Mouse (Mus musculus): Measurements from ENCODE around the gene Nop56.

GRCm38 (mm10) chr2:130303014-130303413 is 28.8 kb downstream of the Nop56 start:
- TF ChIP-seq MYC (IDR thresholded peaks at IDR 0.05; ENCODE audit: low read depth, low read length) = no peak
- TF ChIP-seq RAD21 (IDR thresholded peaks at IDR 0.05; ENCODE audit: low read depth, low read length) = no peak
- TF ChIP-seq EP300 (IDR thresholded peaks at IDR 0.05; ENCODE audit: low read length) = no peak
- no peak for TF ChIP-seq CTCF (conservative IDR thresholded peaks at IDR 0.05 in 1 of 2, IDR thresholded peaks at IDR 0.05 in 1 of 2; ENCODE audit: low read depth in 2 of 2, low read length in 2 of 2)
- TF ChIP-seq E2F4 (IDR thresholded peaks at IDR 0.05; ENCODE audit: insufficient replicate concordance, low read depth, low read length) = no peak
- TF ChIP-seq USF1 (IDR thresholded peaks at IDR 0.05; ENCODE audit: low read depth, low read length) = no peak
- TF ChIP-seq UBTF (IDR thresholded peaks at IDR 0.05; ENCODE audit: low read depth, low read length) = no peak
- TF ChIP-seq HCFC1 (IDR thresholded peaks at IDR 0.05; ENCODE audit: low read depth, low read length) = no peak
